Comparison of ENCODE assay signal across 8 mouse cellular contexts in the genomic region with DNA sequence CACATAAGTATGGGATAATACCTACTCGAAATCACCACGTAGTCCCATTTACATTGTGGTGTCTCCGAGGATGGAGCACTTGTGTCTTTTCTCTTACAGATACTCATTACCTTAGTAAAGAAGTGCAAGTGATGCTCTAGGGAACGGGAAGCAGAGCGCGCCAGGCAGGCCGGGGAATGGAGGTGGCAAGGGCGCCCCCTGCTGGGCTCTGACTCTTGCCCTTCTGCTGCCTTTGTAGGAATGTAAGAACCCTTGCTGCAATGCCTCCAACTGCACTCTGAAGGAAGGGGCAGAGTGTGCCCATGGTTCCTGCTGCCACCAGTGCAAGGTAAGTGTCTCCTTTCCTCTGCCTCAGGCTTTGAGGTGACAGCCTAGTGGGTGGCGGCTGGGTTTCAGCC. TPM values are rescaled to one million over a fixed set of nuclear protein-coding genes. Genes with fewer than 3 reads are reported as not detected.
DNase-seq lines count a peak whose midpoint lies in the region; ATAC-seq and TF ChIP-seq lines count a peak whose summit lies in the region.

No protein-coding gene starts in this region.

- ATAC-seq in neural tube, embryonic 15.5 days (ENCODE audit: low FRiP score) = no peak

- peak; percentile 76 for TF ChIP-seq CTCF in bone marrow, adult 2 months (IDR thresholded peaks at IDR 0.05; ENCODE audit: control insufficient read depth, insufficient read depth, low read length)
- TF ChIP-seq CTCF in liver, adult 2 months (IDR thresholded peaks at IDR 0.05; ENCODE audit: low read depth, low read length) = peak; percentile 92

- no peaks in the 10 kb centered on the region for H3K9me3 ChIP-seq in neural tube, embryonic 15.5 days (replicated peaks)

- no peaks in the 10 kb centered on the region for H3K4me1 ChIP-seq in neural tube, embryonic 15.5 days
- H3K4me1 ChIP-seq in bone marrow, adult 2 months (ENCODE audit: control insufficient read depth, insufficient read depth, low read length) = peaks cover 5% of the 10 kb centered on the region; the same call in 1 of the 2 replicates
- no peaks in the 10 kb centered on the region for H3K4me1 ChIP-seq in liver, adult 2 months (ENCODE audit: control insufficient read depth, insufficient read depth, low read length)

- no peak overlapping the region for H3K9ac ChIP-seq in neural tube, embryonic 15.5 days (replicated peaks)
- no peak overlapping the region for H3K9ac ChIP-seq in liver, adult 2 months (ENCODE audit: low read depth, low read length)

- H3K79me2 ChIP-seq in liver, adult 2 months (ENCODE audit: control insufficient read depth, insufficient read depth, low read length) = no peaks in the 10 kb centered on the region

- H3K4me2 ChIP-seq in neural tube, embryonic 15.5 days = no peak overlapping the region

- no peaks in the 10 kb centered on the region for H3K27me3 ChIP-seq in neural tube, embryonic 15.5 days (replicated peaks)
- no peaks in the 10 kb centered on the region for H3K27me3 ChIP-seq in liver, adult 2 months (ENCODE audit: control insufficient read depth, insufficient read depth, low read length)

- 66% methylated on average over 9 of the region's 9 CpGs for whole genome bisulfite sequencing in neural tube, embryonic 15.5 days
- WGBS in bone marrow, adult 2 months = 49% methylated on average over 9 of the region's 9 CpGs
- WGBS in liver, adult 2 months = 55% methylated on average over 9 of the region's 9 CpGs

- peak; percentile 46 for DNase-seq in neural tube, embryonic 10.5 days (ENCODE audit: extremely low spot score, low spot score)
- peak; percentile 24 to 40 for DNase-seq in frontal cortex, postnatal 14 days (ENCODE audit: low spot score in 2 of 2)
- DNase-seq in kidney, adult 8-10 months = peak; percentile 40 to 72
- peak; percentile 38 for DNase-seq in liver, adult 2 months (ENCODE audit: extremely low read depth, low read depth, low spot score)
- DNase-seq in right cerebral cortex, adult 18-20 months = peak; percentile 48
- DNase-seq in urinary bladder, postnatal 4 days (ENCODE audit: low spot score in 2 of 2) = peak; percentile 43 to 70

- H3K4me3 ChIP-seq in neural tube, embryonic 15.5 days (replicated peaks) = no peak overlapping the region
- H3K4me3 ChIP-seq in bone marrow, adult 2 months (replicated peaks; ENCODE audit: control insufficient read depth, low read depth, low read length) = no peak overlapping the region
- no peak overlapping the region for H3K4me3 ChIP-seq in liver, adult 2 months (ENCODE audit: insufficient read depth, low read depth, low read length)

- no peak for TF ChIP-seq POLR2A in bone marrow, adult 2 months (IDR thresholded peaks at IDR 0.05; ENCODE audit: borderline replicate concordance, control insufficient read depth, low read depth, low read length)
- no peak for TF ChIP-seq POLR2A in liver, adult 2 months (IDR thresholded peaks at IDR 0.05; ENCODE audit: extremely low read depth, insufficient read depth, low read length)

- H3K36me3 ChIP-seq in neural tube, embryonic 15.5 days = peaks cover 33% of the 10 kb centered on the region
- no peaks in the 10 kb centered on the region for H3K36me3 ChIP-seq in liver, adult 2 months (ENCODE audit: control insufficient read depth, insufficient read depth, low read length)

- no peak overlapping the region for H3K27ac ChIP-seq in neural tube, embryonic 15.5 days (replicated peaks)
- peak overlapping the region; percentile 77 for H3K27ac ChIP-seq in bone marrow, adult 2 months (ENCODE audit: control insufficient read depth, insufficient read depth, low read depth, low read length, poor library complexity)
- no peak overlapping the region for H3K27ac ChIP-seq in liver, adult 2 months (replicated peaks; ENCODE audit: insufficient read depth, low read depth, low read length)

RNA-seq across cellular contexts. Expression of a gene that starts 37.8 kb away (rescaled TPM):
- 0.15 and 0.75 TPM in 2 replicates for polyA plus RNA-seq in neural tube, embryonic 15.5 days (2015; fragmentation: Nextera tagmentation; extraction: Ambion mirVana)
- polyA plus RNA-seq in bone marrow, adult 2 months (2011; ENCODE audit: insufficient read depth, insufficient read length, low replicate concordance, missing spikeins) = not detected in 2 replicates
- total RNA-seq in liver, adult 2 months (2014; rRNA removed) = not detected in 2 replicates
- polyA plus RNA-seq in liver, adult 2 months (2012; rRNA removed) = 0.02 TPM in 1 of 2 replicates, not detected in the other
